Mouse (Mus musculus) midbrain, embryonic 10.5 days (tissue): ENCODE results near the gene Nrtn. TPM values are rescaled to one million over a fixed set of nuclear protein-coding genes. Genes with fewer than 3 reads are reported as not detected.

ENCODE experiments used
- DNase-seq: peaks from one replicate; pipeline ENCODE4 v3.0.0-alpha.2; 2017; ENCODE audit warnings: low spot score
- H3K27ac ChIP-seq: fragments of 300-500 bp; sonication (generic); replicated peaks from 2 replicates; pipeline ENCODE4 v1.5.1; 2016; ENCODE audit warnings: mild to moderate bottlenecking
- H3K27me3 ChIP-seq: fragments of 300-500 bp; sonication (generic); 2 replicates; pipeline ENCODE4 v1.6.1; 2016; ENCODE audit warnings: low read depth, mild to moderate bottlenecking; ENCODE audit not compliant: poor library complexity, severe bottlenecking
- H3K36me3 ChIP-seq: fragments of 300-500 bp; sonication (generic); 2 replicates; pipeline ENCODE4 v1.6.1; 2016; ENCODE audit warnings: mild to moderate bottlenecking, moderate library complexity
- H3K4me1 ChIP-seq: fragments of 300-500 bp; sonication (generic); 2 replicates; pipeline ENCODE4 v1.6.1; 2016
- H3K4me3 ChIP-seq: fragments of 300-500 bp; sonication (generic); 2 replicates; pipeline ENCODE4 v1.5.1; 2016; ENCODE audit warnings: mild to moderate bottlenecking, moderate library complexity
- H3K9me3 ChIP-seq: fragments of 300-500 bp; sonication (generic); replicated peaks from 2 replicates; pipeline ENCODE4 v1.6.1; 2016; ENCODE audit warnings: mild to moderate bottlenecking
- WGBS: fragments of 180-500 bp; shearing (Covaris S2); methylation state at CpG from one replicate; pipeline ENCODE4 v1.1.7; 2016; 5-methylcytosine and 5-hydroxymethylcytosine counted together
- polyA plus RNA-seq: library from polyadenylated mRNA; unstranded; fragments of >200 nt; fragmentation: Nextera tagmentation; extraction: Ambion mirVana; gene quantifications from 2 replicates; pipeline ENCODE4 v1.2.1, GENCODE M21; 2016

The Nrtn gene
- polyA plus RNA-seq, 1 experiment from 2014 or later: 4.1 TPM

GRCm38 (mm10) chr17:56758132-56758531 lies 802 bp upstream of the Nrtn start:
- Histone ChIP-seq H3K4me3 (peak overlapping the region; percentile 61; the same call in 1 of the 2 replicates), H3K27me3 (peaks cover 84% of the 10 kb centered on the region), H3K27ac (0 out of 2 replicates have a peak overlapping the region, but pooled peaks have one; percentile 69), H3K36me3 (no peaks in the 10 kb centered on the region), H3K4me1 (peaks cover 59% of the 10 kb centered on the region), H3K9me3 (no peaks in the 10 kb centered on the region)
- WGBS: 3% methylated on average over 12 of the region's 12 CpGs
- peak; percentile 61 for DNase-seq

GRCm38 (mm10) chr17:56756703-56757399 lies 479 bp downstream of the Nrtn start:
- 1% methylated on average over 51 of the region's 51 CpGs for WGBS
- Histone ChIP-seq H3K4me1 (peaks cover 47% of the 10 kb centered on the region), H3K27ac (peak overlapping the region; percentile 69), H3K4me3 (peak overlapping the region; percentile 61), H3K27me3 (peaks cover 97% of the 10 kb centered on the region), H3K36me3 (no peaks in the 10 kb centered on the region), H3K9me3 (no peaks in the 10 kb centered on the region)
- DNase-seq: no peak

GRCm38 (mm10) chr17:56754271-56755185 lies 2.8 kb downstream of the Nrtn start:
- no peaks in the 10 kb centered on the region for H3K9me3 ChIP-seq
- 14% methylated on average over 36 of the region's 36 CpGs for WGBS
- peaks cover 100% of the 10 kb centered on the region for H3K27me3 ChIP-seq
- H3K4me3 ChIP-seq: 0 out of 2 replicates have a peak overlapping the region, but pooled peaks have one; percentile 3
- H3K36me3 ChIP-seq: no peaks in the 10 kb centered on the region
- peaks cover 43% of the 10 kb centered on the region for H3K4me1 ChIP-seq
- DNase-seq: no peak
- H3K27ac ChIP-seq: no peak overlapping the region

- Histone ChIP-seq H3K4me3 (no peak overlapping the region), H3K4me1 (peaks cover 37% of the 10 kb centered on the region), H3K36me3 (no peaks in the 10 kb centered on the region), H3K27me3 (peaks cover 90% of the 10 kb centered on the region), H3K9me3 (no peaks in the 10 kb centered on the region), H3K27ac (no peak overlapping the region)
- 22% methylated on average over 15 of the region's 15 CpGs for WGBS
- no peak for DNase-seq
Observed at GRCm38 (mm10) chr17:56753452-56753851, 3.9 kb downstream of the Nrtn start.

- WGBS: 25% methylated on average over 71 of the region's 71 CpGs
- H3K27me3 ChIP-seq: peaks cover 70% of the 10 kb centered on the region
- DNase-seq: peak; percentile 66
- H3K9me3 ChIP-seq: no peaks in the 10 kb centered on the region
- peaks cover 20% of the 10 kb centered on the region for H3K4me1 ChIP-seq
- H3K4me3 ChIP-seq: peak overlapping the region; percentile 43
- no peaks in the 10 kb centered on the region for H3K36me3 ChIP-seq
- H3K27ac ChIP-seq: peak overlapping the region; percentile 69; the same call in 1 of the 2 replicates
Observed at GRCm38 (mm10) chr17:56751404-56752072, 5.8 kb downstream of the Nrtn start.

GRCm38 (mm10) chr17:56744173-56744572 lies 13.2 kb downstream of the Nrtn start:
- no peaks in the 10 kb centered on the region for H3K36me3 ChIP-seq
- no peaks in the 10 kb centered on the region for H3K4me1 ChIP-seq
- no peak for DNase-seq
- WGBS: 70% methylated on average over 5 of the region's 5 CpGs
- no peaks in the 10 kb centered on the region for H3K9me3 ChIP-seq
- H3K27ac ChIP-seq: no peak overlapping the region
- no peaks in the 10 kb centered on the region; the same call in 1 of the 2 replicates for H3K27me3 ChIP-seq
- H3K4me3 ChIP-seq: no peak overlapping the region

GRCm38 (mm10) chr17:56740788-56741160 lies 16.6 kb downstream of the Nrtn start:
- Histone ChIP-seq H3K36me3 (no peaks in the 10 kb centered on the region), H3K27me3 (no peaks in the 10 kb centered on the region; the same call in 1 of the 2 replicates), H3K4me3 (no peak overlapping the region), H3K4me1 (no peaks in the 10 kb centered on the region), H3K27ac (no peak overlapping the region), H3K9me3 (no peaks in the 10 kb centered on the region)
- DNase-seq: no peak
- WGBS: 83% methylated on average over 17 of the region's 17 CpGs

- Histone ChIP-seq H3K4me1 (no peaks in the 10 kb centered on the region), H3K4me3 (no peak overlapping the region), H3K27ac (no peak overlapping the region), H3K9me3 (no peaks in the 10 kb centered on the region), H3K27me3 (no peaks in the 10 kb centered on the region; the same call in 1 of the 2 replicates), H3K36me3 (no peaks in the 10 kb centered on the region)
- WGBS: 86% methylated on average over 17 of the region's 17 CpGs
- DNase-seq: no peak
Observed at GRCm38 (mm10) chr17:56740118-56740787, 17.1 kb downstream of the Nrtn start.

GRCm38 (mm10) chr17:56738221-56738620 lies 19.1 kb downstream of the Nrtn start:
- Histone ChIP-seq H3K9me3 (no peaks in the 10 kb centered on the region), H3K4me1 (no peaks in the 10 kb centered on the region), H3K36me3 (no peaks in the 10 kb centered on the region), H3K4me3 (no peak overlapping the region), H3K27ac (no peak overlapping the region), H3K27me3 (no peaks in the 10 kb centered on the region)
- DNase-seq: no peak
- WGBS: 83% methylated on average over 10 of the region's 10 CpGs

- H3K36me3 ChIP-seq: no peaks in the 10 kb centered on the region
- H3K4me1 ChIP-seq: no peaks in the 10 kb centered on the region
- 48% methylated on average over 8 of the region's 8 CpGs for WGBS
- no peak overlapping the region for H3K4me3 ChIP-seq
- H3K9me3 ChIP-seq: no peaks in the 10 kb centered on the region
- H3K27me3 ChIP-seq: no peaks in the 10 kb centered on the region
- DNase-seq: no peak
- H3K27ac ChIP-seq: no peak overlapping the region
Observed at GRCm38 (mm10) chr17:56736534-56736933, 20.8 kb downstream of the Nrtn start.

- H3K27ac ChIP-seq: no peak overlapping the region
Observed at GRCm38 (mm10) chr17:56729656-56730055, 27.7 kb downstream of the Nrtn start.

GRCm38 (mm10) chr17:56729151-56729550 lies 28.2 kb downstream of the Nrtn start:
- H3K4me3 ChIP-seq: no peak overlapping the region
- no peak overlapping the region for H3K27ac ChIP-seq
- 66% methylated on average over 6 of the region's 6 CpGs for WGBS
- H3K4me1 ChIP-seq: peaks cover 26% of the 10 kb centered on the region
- no peak for DNase-seq
- H3K27me3 ChIP-seq: no peaks in the 10 kb centered on the region
- no peaks in the 10 kb centered on the region for H3K9me3 ChIP-seq
- peaks cover 9% of the 10 kb centered on the region for H3K36me3 ChIP-seq

More at GRCm38 (mm10) chr17:56729656-56730055, 27.7 kb downstream of the Nrtn start:
- no peak overlapping the region for H3K4me3 ChIP-seq
- peaks cover 4% of the 10 kb centered on the region; the same call in 1 of the 2 replicates for H3K36me3 ChIP-seq
- 66% methylated on average over 2 of the region's 2 CpGs for WGBS
- H3K4me1 ChIP-seq: peaks cover 26% of the 10 kb centered on the region
- DNase-seq: no peak
- H3K9me3 ChIP-seq: no peaks in the 10 kb centered on the region
- H3K27me3 ChIP-seq: no peaks in the 10 kb centered on the region
